Mouse (Mus musculus) cerebellum, adult 2 months (tissue): Measurements from ENCODE around the gene Rab6a. TPM values are rescaled to one million over a fixed set of nuclear protein-coding genes. Genes with fewer than 3 reads are reported as not detected.

ENCODE experiments used
- DNase-seq, 2 experiments: peaks; one replicate each; pipeline ENCODE4 v3.0.0; 2021
- H3K27ac ChIP-seq: fragments of 200-500 bp; 2 replicates; pipeline ENCODE4 v1.5.1; 2012; ENCODE audit warnings: low read length, control low read depth, inconsistent platforms; ENCODE audit not compliant: insufficient read depth
- H3K27me3 ChIP-seq: fragments of 200-500 bp; 2 replicates; pipeline ENCODE4 v1.6.1; 2012; ENCODE audit warnings: inconsistent platforms, mild to moderate bottlenecking, low read length, moderate library complexity; ENCODE audit not compliant: control insufficient read depth, insufficient read depth
- H3K4me1 ChIP-seq: fragments of 200-500 bp; 2 replicates; pipeline ENCODE4 v1.6.1; 2011; ENCODE audit warnings: low read length; ENCODE audit not compliant: control insufficient read depth, insufficient read depth
- H3K4me3 ChIP-seq: fragments of 200-500 bp; replicated peaks from 2 replicates; pipeline ENCODE3; 2011; ENCODE audit warnings: mild to moderate bottlenecking, low read depth, low read length, control low read depth; ENCODE audit not compliant: insufficient read depth
- CTCF ChIP-seq: fragments of 200-500 bp; IDR thresholded peaks from 2 replicates; pipeline ENCODE4 v1.5.1; 2011; ENCODE audit warnings: low read depth, mild to moderate bottlenecking, control low read depth, low read length, moderate library complexity, borderline replicate concordance; ENCODE audit not compliant: insufficient read depth
- POLR2A ChIP-seq: fragments of 200-500 bp; IDR thresholded peaks from 2 replicates; pipeline ENCODE4 v1.6.1; 2011; ENCODE audit warnings: low read length, control low read depth, borderline replicate concordance; ENCODE audit not compliant: insufficient read depth
- WGBS: fragments of 180-500 bp; shearing (Covaris S2); methylation state at CpG from one replicate; pipeline ENCODE4 v1.1.7; 2018; 5-methylcytosine and 5-hydroxymethylcytosine counted together
- polyA plus RNA-seq: library from polyadenylated mRNA; depleted of rRNA; stranded (reverse); fragments of >200 nt; gene quantifications from 2 replicates; pipeline ENCODE4 v1.2.3, GENCODE M21; 2012

Gene Rab6a
- polyA plus RNA-seq, 1 experiment, result 259 TPM

DNA sequence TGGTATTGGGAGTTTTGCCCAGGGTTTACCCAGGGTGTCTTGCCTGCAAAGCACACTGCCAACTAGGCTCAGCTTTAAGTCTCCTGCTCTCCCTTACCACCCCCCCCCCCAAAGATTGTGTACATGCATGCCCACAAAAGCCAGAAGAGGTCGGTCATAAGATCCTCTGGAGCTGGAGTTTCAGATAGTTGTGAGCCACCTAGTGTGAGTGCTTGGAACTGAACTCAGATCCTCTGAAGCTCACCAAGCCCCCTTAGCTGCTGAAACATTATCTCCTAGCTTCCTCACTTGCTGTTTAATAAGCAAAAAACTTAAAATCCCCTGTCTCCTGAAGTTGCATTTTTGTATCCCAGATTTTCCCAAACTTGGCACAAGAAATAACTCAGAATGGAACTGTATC lies 30.4 kb downstream of the Rab6a start:
- Histone ChIP-seq H3K27me3 (no peaks in the 10 kb centered on the region), H3K4me3 (no peak overlapping the region), H3K4me1 (0 out of 2 replicates have a peak, but pooled peaks cover 2% of the 10 kb centered on the region), H3K27ac (no peak overlapping the region)
- 3% methylated on average over 1 of the region's 1 CpGs for WGBS
- no peak for DNase-seq
- no peak for TF ChIP-seq POLR2A
- TF ChIP-seq CTCF, result peak; percentile 33; the same call in 1 of the 2 replicates

DNA sequence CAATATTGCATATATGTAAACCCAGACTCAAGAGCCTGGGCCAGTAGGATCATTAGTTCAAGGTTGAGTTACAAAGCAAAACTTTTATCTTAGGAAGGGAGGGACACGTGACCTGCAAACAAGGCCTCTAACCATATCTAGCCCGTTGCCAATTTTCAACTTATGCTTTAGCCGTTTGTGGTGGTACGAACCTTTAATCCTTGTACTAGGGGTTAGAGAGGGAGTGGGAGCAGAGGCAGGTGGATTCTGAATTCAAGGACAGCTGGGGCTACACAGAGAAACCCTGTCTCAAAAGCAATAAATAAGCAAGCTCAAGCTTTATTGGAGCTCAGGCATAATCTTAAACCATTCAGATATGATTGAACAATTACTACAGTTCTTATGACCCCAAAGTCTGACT lies 35.2 kb downstream of the Rab6a start:
- no peak for TF ChIP-seq POLR2A
- TF ChIP-seq CTCF, result no peak

GRCm38 (mm10) chr7:100645147-100645546 lies 37.9 kb downstream of the Rab6a start:
- no peak overlapping the region for H3K4me3 ChIP-seq
- H3K27ac ChIP-seq, result no peak overlapping the region
- no peaks in the 10 kb centered on the region; the same call in 1 of the 2 replicates for H3K4me1 ChIP-seq
- WGBS, result 30% methylated on average over 3 of the region's 3 CpGs
- no peak for TF ChIP-seq POLR2A
- peak; percentile 57; the same call in 1 of the 2 replicates for TF ChIP-seq CTCF
- DNase-seq, result peak; percentile 43 to 55
- H3K27me3 ChIP-seq, result no peaks in the 10 kb centered on the region

More for the DNA sequence above, 35.2 kb downstream of the Rab6a start:
- Histone ChIP-seq H3K27me3 (no peaks in the 10 kb centered on the region), H3K4me3 (no peak overlapping the region), H3K27ac (no peak overlapping the region), H3K4me1 (peaks cover 2% of the 10 kb centered on the region; the same call in 1 of the 2 replicates)
- peak in 1 of 2 experiments; percentile 3 for DNase-seq
- 91% methylated on average over 4 of the region's 4 CpGs for WGBS

DNA sequence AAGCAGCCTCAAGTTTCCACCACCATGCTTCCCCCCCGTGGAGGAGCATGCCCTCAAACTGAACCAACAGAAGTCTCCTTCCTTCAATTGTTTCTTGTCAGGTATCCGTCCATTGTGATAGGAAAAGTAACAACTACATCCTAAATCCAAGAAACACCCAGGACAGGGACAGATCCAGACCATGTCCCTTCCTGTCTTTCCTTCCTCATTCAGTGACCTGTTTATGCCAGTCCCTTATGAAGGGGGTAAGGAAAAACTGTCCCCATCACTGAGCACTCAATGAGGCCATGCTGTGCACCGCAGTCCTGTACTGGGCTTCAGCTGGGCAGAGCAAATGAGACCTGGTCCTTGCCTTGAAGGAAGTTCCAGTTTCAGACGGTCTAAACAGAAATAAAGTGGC lies 41.9 kb downstream of the Rab6a start:
- no peak for TF ChIP-seq POLR2A
- no peak for TF ChIP-seq CTCF
- Histone ChIP-seq H3K27me3 (no peaks in the 10 kb centered on the region), H3K4me1 (0 out of 2 replicates have a peak, but pooled peaks cover 4% of the 10 kb centered on the region), H3K27ac (no peak overlapping the region), H3K4me3 (no peak overlapping the region)
- WGBS, result 82% methylated on average over 4 of the region's 4 CpGs
- no peak for DNase-seq

GRCm38 (mm10) chr7:100649826-100650225 lies 42.6 kb downstream of the Rab6a start:
- Histone ChIP-seq H3K4me1 (0 out of 2 replicates have a peak, but pooled peaks cover 4% of the 10 kb centered on the region), H3K27me3 (no peaks in the 10 kb centered on the region), H3K4me3 (no peak overlapping the region), H3K27ac (no peak overlapping the region)
- WGBS, result 81% methylated on average over 8 of the region's 8 CpGs
- TF ChIP-seq POLR2A, result no peak
- TF ChIP-seq CTCF, result no peak
- DNase-seq, result peak in 1 of 2 experiments; percentile 5

DNA sequence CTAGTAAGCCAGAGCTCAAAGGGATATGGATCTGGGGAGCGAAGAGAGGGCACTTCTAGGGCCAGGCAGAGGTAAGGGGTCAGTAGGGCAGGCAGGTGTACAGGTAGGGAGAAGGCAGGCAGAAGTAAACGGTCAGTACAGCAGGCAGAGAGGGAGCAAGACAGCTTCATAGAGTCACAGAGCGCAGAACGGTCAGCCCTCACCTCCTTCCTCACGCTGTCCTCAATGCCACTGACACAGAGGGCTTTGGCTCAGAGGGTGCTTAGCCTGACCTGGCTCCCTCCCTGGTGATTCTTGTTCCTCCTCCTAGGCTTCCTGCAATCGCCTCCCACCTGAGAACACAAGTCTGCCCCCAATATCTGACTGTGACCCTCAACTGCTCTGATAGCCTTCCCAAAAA lies 43.2 kb downstream of the Rab6a start:
- Histone ChIP-seq H3K4me1 (0 out of 2 replicates have a peak, but pooled peaks cover 4% of the 10 kb centered on the region), H3K27me3 (no peaks in the 10 kb centered on the region), H3K27ac (no peak overlapping the region), H3K4me3 (no peak overlapping the region)
- 85% methylated on average over 6 of the region's 6 CpGs for WGBS
- no peak for TF ChIP-seq POLR2A
- no peak for TF ChIP-seq CTCF
- DNase-seq, result no peak

DNA sequence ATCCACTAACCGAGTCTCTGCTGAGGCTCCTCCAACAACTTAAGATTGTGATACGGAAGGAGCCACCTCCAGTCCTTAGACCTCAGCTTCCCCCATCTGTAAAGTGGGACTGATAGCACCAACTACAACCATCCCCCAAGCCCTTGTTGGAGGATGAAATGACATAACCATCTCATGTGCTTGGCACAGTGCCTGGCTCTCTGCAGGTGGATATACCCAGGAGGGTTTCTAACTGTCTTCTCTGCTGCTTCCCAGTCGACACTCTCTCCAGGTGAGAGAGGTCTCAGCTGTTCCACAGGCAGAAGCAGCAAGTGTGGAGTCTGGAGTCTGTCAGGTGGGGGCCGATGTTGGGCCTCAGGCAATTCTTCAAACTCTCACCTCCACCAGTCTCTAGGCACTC lies 43.8 kb downstream of the Rab6a start:
- TF ChIP-seq POLR2A (no peak), CTCF (no peak)
- WGBS, result 59% methylated on average over 4 of the region's 4 CpGs
- no peak overlapping the region for H3K4me3 ChIP-seq

DNA sequence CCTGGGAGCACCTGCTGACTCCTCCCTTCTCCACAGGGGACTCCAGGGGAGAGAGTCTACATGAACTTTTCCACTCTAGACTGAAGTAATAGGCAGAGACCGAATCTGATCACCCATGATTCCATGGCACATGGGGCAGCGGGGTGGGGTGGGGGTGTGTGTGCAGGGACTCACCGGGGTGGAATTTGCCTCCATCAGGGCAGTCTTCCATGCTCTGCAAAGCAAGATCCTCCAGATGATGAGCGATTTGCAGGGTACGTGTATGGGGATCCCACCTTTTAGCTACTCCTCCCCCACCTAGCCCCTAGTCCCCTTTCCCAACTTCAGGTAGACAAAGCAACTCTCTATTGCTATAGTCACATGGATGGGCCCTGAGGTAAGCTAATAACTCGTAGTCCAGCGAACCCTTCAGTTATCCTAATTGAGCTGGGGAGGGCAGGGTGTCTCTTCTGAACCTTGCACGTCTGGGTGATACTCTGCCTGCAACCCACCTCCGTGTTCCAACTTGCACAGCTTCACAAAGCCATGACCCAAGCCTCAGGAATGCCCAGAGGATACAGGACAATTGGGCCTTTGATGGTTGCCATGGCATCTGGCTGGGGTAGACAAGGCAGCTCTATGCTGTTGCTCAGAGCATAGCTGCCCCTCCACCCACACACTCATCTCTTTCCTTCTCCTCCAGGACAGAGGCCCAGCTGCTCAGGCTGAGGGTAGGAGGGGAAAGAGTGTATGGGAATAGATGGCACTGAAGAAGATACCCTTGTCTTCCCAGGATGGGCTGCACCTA lies 46.5 kb downstream of the Rab6a start:
- 69% methylated on average over 9 of the region's 9 CpGs for WGBS
- TF ChIP-seq CTCF (no peak), POLR2A (no peak)
- H3K27ac ChIP-seq, result peak overlapping the region; percentile 63; the same call in 1 of the 2 replicates
- H3K4me1 ChIP-seq, result 0 out of 2 replicates have a peak, but pooled peaks cover 4% of the 10 kb centered on the region
- peak; percentile 17 to 44 for DNase-seq
- no peak overlapping the region for H3K4me3 ChIP-seq
- no peaks in the 10 kb centered on the region for H3K27me3 ChIP-seq

More for the DNA sequence above, 43.8 kb downstream of the Rab6a start:
- no peaks in the 10 kb centered on the region for H3K27me3 ChIP-seq
- H3K4me1 ChIP-seq, result 0 out of 2 replicates have a peak, but pooled peaks cover 4% of the 10 kb centered on the region
- H3K27ac ChIP-seq, result no peak overlapping the region
- DNase-seq, result peak in 1 of 2 experiments; percentile 12
